Mouse (Mus musculus): ENCODE measurements at regions not wholly inside any gene's neighbourhood (a gene's known extent, or its start where the extent isn't known, plus 50 kb on each side); places are given as distances from the start of the nearest gene placed in this dataset.

GRCm38 (mm10) chr11:44238051-44238450 is 161.8 kb upstream of the Il12b start:
- TF ChIP-seq CTCF (conservative IDR thresholded peaks at IDR 0.05; ENCODE audit: insufficient read depth, insufficient read length, low read depth, low read length), result no peak
- no peak for TF ChIP-seq POLR2A (IDR thresholded peaks at IDR 0.05; ENCODE audit: low read depth, low read length)
